Mouse (Mus musculus) C2C12 (cell line): ENCODE data around the gene Rad9b.

Experiments used
- CTCF ChIP-seq: IDR thresholded peaks from one replicate; pipeline ENCODE4 v1.5.1; 2011; ENCODE audit not compliant: control insufficient read depth, insufficient read depth, insufficient read length
- FOSL1 ChIP-seq: IDR thresholded peaks from one replicate; pipeline ENCODE4 v1.8.0; 2011; ENCODE audit warnings: mild to moderate bottlenecking, low read length; ENCODE audit not compliant: poor library complexity, insufficient read depth, severe bottlenecking
- MAX ChIP-seq: IDR thresholded peaks from one replicate; pipeline ENCODE4 v1.6.1; 2011; ENCODE audit warnings: mild to moderate bottlenecking, control low read depth
- MYOD1 ChIP-seq: IDR thresholded peaks from one replicate; pipeline ENCODE4 v1.6.1; 2011; ENCODE audit warnings: low read depth; ENCODE audit not compliant: control insufficient read depth, insufficient read length

- no peak for TF ChIP-seq CTCF
- TF ChIP-seq MYOD1 = no peak
- no peak for TF ChIP-seq MAX
- TF ChIP-seq FOSL1 = no peak
Observed at GRCm38 (mm10) chr5:122402160-122402559, 48.1 kb upstream of the Rad9b start.
